Mouse (Mus musculus): ENCODE measurements around the gene Exph5.

Exph5 gene

GRCm38 (mm10) chr9:53301269-53301720, at the start of gene Exph5:
Gene Exph5 (plus strand): TSS chr9:53301670.
- peak; percentile 35 for DNase-seq (ENCODE audit: low spot score)

GRCm38 (mm10) chr9:53254368-53254767, 47.1 kb upstream of the Exph5 start:
- peak; percentile 68 for DNase-seq (ENCODE audit: low spot score)

DNA sequence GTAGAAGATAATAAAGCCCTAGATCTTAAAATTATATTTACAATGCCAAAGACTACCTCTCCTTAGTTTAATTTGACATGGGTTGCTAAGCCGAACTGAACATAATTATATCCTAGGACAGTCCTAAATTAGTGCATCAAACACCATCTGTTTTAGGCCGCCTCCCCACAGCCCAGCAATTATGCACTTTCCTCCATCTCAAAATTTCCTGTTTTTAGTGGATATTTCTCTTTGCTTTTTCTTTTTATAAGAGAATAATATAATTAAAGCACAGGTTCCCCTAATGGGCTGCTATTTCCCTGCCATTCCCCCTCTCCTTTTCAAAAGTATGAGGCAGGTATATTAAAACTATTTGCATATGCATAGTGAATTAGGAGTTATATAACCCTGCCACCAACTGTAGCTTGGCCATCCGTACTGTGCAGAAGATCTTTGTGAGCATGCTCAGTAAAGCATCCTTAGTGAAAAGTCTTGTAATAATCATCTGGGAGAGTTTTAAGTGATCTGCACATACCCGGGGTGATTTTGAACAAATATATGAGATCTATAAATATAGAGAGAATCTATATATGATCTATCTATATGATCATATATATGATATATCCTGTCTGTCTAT, 44.7 kb upstream of the Exph5 start:
- no peak for DNase-seq (ENCODE audit: low spot score)

DNA sequence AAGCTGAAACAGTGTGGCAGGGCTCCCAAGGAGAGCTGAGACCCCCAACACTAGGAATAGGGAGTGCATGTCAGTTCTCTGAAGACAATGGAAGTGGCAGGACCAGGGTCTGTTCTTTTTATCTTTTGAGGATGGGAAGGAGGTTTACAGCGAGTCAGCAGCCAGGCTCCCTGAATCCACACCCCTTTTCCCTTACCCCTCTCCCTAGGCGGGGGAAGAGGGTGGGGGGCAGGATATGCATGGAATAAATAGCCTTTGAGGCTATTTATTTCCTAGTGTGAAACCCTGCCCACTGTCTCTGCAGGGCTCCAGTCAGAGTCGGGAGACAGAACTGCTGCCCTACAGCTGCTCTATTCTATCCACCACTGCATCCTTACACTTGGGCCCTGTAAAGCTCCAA, 43.7 kb upstream of the Exph5 start:
- no peak for DNase-seq (ENCODE audit: low spot score)

GRCm38 (mm10) chr9:53258199-53258598, 43.3 kb upstream of the Exph5 start:
- DNase-seq (ENCODE audit: low spot score) = no peak

- DNase-seq (ENCODE audit: low spot score) = no peak
These were observed 37.1 kb upstream of the Exph5 start for GRCm38 (mm10) chr9:53264387-53264786.

DNA sequence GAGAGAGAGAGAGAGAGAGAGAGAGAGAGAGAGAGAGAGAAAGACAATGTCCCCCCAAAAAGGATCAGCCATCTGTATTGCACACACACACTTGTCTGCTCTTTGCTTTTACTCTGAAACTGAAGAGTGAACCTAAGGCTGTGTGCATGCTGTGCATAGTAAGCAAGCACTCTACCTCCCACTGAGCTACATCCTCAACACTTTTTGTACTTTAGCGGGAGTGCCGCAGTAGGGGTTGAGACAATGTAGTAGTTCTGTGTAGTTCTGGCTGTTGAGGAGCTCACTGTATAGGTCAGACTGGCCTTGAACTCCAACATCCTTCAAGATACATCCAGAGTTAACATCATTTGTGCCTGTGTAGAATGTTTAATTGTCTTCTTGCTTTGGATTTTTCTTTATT, 35.9 kb upstream of the Exph5 start:
- DNase-seq (ENCODE audit: low spot score) = no peak

DNA sequence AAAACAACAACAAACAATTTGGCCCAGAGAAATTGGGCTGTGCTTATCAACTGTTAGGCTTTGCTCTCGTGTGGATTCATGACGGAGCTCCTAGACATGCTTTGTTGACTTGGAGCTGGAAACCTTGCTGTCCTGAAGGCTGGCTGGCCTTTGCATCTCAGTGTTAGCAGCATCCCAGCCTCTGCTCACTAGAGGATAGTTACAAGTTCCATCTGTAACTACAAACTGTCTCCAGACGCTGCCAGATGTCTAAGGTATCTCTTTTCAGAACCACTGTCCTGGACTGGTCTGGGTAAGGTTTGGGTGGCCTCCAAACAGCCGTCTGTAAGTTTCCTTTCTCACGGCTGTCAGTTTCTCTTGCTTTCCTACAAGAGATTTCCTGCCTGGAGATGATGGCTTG, 33.4 kb upstream of the Exph5 start:
- no peak for DNase-seq (ENCODE audit: low spot score)

- no peak for DNase-seq (ENCODE audit: low spot score)
These were observed 32.6 kb upstream of the Exph5 start for GRCm38 (mm10) chr9:53268731-53269465.

GRCm38 (mm10) chr9:53269466-53269755, 32.1 kb upstream of the Exph5 start:
- no peak for DNase-seq (ENCODE audit: low spot score)

GRCm38 (mm10) chr9:53271281-53272022, 30.0 kb upstream of the Exph5 start:
- no peak for DNase-seq (ENCODE audit: low spot score)

DNA sequence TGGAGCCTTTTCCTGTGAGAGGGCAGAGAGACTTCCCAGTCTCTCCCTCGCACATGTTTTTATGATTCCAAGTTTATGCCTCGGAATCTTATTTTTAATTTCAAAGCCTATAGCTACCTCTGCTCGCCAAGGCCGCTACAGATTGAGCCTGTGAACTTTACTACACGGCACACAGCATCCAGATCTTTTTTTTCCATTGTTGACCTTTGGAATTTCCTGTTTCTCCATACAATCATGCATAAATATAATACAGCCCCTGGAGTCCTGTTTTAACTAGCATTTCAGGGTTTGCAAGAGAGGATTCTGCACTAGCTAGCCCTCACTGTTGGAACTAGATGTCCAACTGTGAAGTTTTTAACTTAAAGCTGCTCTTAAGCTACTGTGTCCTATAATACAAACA, 29.3 kb upstream of the Exph5 start:
- no peak for DNase-seq (ENCODE audit: low spot score)

- no peak for DNase-seq (ENCODE audit: low spot score)
These were observed 28.8 kb upstream of the Exph5 start for GRCm38 (mm10) chr9:53272714-53273113.

DNA sequence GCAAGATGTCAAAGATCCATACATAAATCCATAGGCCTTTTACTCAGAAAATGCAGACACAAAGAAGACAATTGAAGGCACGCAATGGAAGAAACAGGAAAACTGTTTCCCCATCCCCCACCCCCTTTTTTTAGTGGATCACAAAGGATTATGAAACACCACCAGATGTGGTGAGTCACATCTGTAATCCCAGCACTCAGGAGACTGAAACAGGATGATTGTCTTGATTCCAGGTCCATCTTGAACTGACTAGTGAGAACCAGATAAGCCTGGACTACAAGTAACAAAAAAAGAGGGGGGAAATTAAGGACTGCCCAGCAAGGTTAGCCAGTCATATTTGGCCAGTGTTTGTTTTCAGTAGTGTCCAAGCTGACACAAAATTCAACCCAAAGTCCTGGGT, 25.1 kb upstream of the Exph5 start:
- DNase-seq (ENCODE audit: low spot score) = no peak

DNA sequence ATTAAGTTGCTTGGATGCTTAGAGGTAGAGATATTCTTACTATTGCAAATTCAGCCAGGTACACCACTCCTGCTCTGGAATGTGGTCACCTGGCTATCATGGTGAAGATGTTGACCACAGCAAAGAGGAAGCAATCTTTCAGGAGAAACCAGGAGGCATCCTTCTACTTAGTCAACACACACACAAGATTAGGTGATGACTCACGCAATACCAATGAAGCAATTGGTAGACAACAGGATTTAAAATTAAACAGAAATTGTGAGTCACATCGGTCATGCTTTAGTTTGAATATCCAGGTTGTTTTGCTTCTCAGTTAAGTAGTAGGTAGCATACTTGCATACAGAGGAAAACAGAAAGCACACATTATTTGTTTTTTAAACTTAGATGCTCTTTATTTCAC, 22.5 kb upstream of the Exph5 start:
- DNase-seq (ENCODE audit: low spot score) = no peak

GRCm38 (mm10) chr9:53286793-53287192, 14.7 kb upstream of the Exph5 start:
- no peak for DNase-seq (ENCODE audit: low spot score)

DNA sequence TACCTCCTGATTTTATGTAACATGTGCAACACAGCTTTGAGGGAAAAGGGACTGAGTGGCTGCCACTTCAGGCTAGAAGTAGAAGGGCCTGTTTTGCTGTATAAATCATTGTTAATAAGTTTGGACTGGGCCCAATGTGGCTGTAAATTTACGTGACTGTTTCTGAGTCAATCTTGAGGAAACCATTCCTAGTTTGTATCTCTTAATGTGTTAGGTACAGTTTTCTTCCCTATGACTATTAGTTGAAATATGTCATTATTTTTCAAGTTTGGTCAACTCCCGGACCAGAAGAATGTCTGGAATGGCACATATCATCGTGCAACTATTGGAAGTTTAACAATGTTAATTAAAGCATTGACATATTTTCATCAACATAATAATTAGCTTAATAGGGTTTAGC, 11.5 kb upstream of the Exph5 start:
- no peak for DNase-seq (ENCODE audit: low spot score)

- DNase-seq (ENCODE audit: low spot score) = no peak
These were observed 8.6 kb upstream of the Exph5 start for GRCm38 (mm10) chr9:53292833-53293232.

DNA sequence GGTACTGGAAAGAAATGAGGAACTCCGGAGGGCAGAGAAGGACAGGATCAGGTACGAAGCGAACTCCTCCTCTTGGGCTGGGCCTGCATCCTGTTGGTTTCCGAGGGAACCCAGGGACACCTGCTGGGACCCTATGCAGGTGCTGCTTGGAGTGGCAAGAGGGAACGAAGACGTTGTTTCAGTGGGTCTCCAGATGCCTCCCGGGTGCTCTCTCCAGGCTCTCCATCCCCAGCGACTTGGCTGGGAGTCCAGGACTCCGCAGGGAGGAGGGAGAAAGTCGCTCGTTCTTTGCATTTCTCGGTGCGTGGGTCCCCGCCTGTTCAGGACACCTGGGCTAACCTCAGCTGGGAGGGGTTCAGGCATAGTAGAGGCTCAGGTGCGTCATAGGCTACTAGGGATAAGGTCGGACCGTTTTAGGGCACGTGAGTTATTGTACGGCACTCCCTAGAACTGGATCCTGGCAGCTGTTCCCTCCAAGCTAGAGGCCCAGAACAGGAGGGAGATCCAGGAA, 386 bp downstream of the Exph5 start:
- no peak for DNase-seq (ENCODE audit: low spot score)

DNA sequence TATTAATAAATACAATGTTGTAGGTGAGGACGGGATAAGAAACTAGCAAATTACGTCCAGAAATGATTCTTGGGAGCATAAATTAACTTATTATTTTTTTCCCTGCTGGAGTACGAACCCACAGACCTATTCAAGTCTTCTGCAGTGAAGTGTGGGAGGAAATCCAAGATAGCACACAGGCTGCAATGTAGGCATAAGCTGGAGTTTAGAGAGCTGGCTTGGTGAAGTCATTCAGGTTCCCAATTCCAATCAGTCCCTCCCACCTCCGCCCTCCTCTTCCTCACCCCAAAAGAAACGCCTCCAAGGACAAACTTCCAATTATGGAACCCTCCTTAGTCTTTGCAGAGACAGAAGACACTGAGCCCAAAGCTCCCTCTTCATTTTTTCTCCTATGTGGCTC, 945 bp downstream of the Exph5 start:
- no peak for DNase-seq (ENCODE audit: low spot score)

DNA sequence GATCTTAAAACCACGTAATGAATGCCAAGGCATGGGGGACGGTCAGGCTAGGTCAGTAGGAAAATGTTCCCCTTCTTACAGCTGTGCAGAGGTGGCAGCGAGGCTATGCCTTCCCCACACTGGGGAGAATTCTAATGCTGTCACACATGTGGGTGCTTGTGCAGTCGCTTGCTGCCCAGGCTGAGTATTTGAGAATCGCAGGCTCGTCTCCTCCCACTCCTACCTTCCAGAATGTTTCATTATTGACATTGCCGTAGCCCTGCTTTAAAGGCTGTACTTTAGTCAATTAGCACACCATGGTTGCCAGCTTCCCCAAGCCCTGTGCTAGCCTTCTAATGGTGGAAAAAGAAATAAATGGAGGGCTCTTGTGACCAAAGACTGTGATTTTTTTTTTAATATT, 6.4 kb downstream of the Exph5 start:
- DNase-seq (ENCODE audit: low spot score) = no peak

GRCm38 (mm10) chr9:53312981-53313380, 11.5 kb downstream of the Exph5 start:
- DNase-seq (ENCODE audit: low spot score) = no peak
